Mouse (Mus musculus): ENCODE data around the gene Ctnnbl1.

Ctnnbl1 gene

GRCm38 (mm10) chr2:157875111-157875510, 137.9 kb downstream of the Ctnnbl1 start:
- no peak for DNase-seq (ENCODE audit: low spot score in 2 of 2)

- no peak for DNase-seq (ENCODE audit: low spot score in 2 of 2)
Measured at GRCm38 (mm10) chr2:157877394-157877793, 140.2 kb downstream of the Ctnnbl1 start.

- no peak for DNase-seq (ENCODE audit: low spot score in 2 of 2)
Measured at GRCm38 (mm10) chr2:157877967-157878366, 140.8 kb downstream of the Ctnnbl1 start.

GRCm38 (mm10) chr2:157881939-157882338, 144.7 kb downstream of the Ctnnbl1 start:
- no peak for DNase-seq (ENCODE audit: low spot score in 2 of 2)

- no peak for DNase-seq (ENCODE audit: low spot score in 2 of 2)
Measured at GRCm38 (mm10) chr2:157887275-157888025, 150.2 kb downstream of the Ctnnbl1 start.

GRCm38 (mm10) chr2:157891166-157891565, 154.0 kb downstream of the Ctnnbl1 start:
- DNase-seq (ENCODE audit: low spot score in 2 of 2): no peak

GRCm38 (mm10) chr2:157897131-157897530, 159.9 kb downstream of the Ctnnbl1 start:
- no peak for DNase-seq (ENCODE audit: low spot score in 2 of 2)

GRCm38 (mm10) chr2:157913204-157913636, 176.0 kb downstream of the Ctnnbl1 start:
- peak; percentile 71 to 90 for DNase-seq (ENCODE audit: low spot score in 2 of 2)

GRCm38 (mm10) chr2:157913705-157914104, 176.5 kb downstream of the Ctnnbl1 start:
- no peak for DNase-seq (ENCODE audit: low spot score in 2 of 2)

- no peak for DNase-seq (ENCODE audit: low spot score in 2 of 2)
Measured at GRCm38 (mm10) chr2:157914105-157914764, 177.0 kb downstream of the Ctnnbl1 start, which contains the start of gene Vstm2l. Gene Vstm2l, plus strand, starts transcription at chr2:157914653.

GRCm38 (mm10) chr2:157914889-157915517, 177.8 kb downstream of the Ctnnbl1 start:
- no peak for DNase-seq (ENCODE audit: low spot score in 2 of 2)

- no peak for DNase-seq (ENCODE audit: low spot score in 2 of 2)
Measured at GRCm38 (mm10) chr2:157918529-157918928, 181.3 kb downstream of the Ctnnbl1 start.

- DNase-seq (ENCODE audit: low spot score in 2 of 2): no peak
Measured at GRCm38 (mm10) chr2:157921551-157921950, 184.3 kb downstream of the Ctnnbl1 start.

GRCm38 (mm10) chr2:157923406-157923805, 186.2 kb downstream of the Ctnnbl1 start:
- no peak for DNase-seq (ENCODE audit: low spot score in 2 of 2)

GRCm38 (mm10) chr2:157924504-157924903, 187.3 kb downstream of the Ctnnbl1 start:
- DNase-seq (ENCODE audit: low spot score in 2 of 2): no peak

GRCm38 (mm10) chr2:157926502-157926901, 189.3 kb downstream of the Ctnnbl1 start:
- DNase-seq (ENCODE audit: low spot score in 2 of 2): no peak

- no peak for DNase-seq (ENCODE audit: low spot score in 2 of 2)
Measured at GRCm38 (mm10) chr2:157926927-157927326, 189.7 kb downstream of the Ctnnbl1 start.

- DNase-seq (ENCODE audit: low spot score in 2 of 2): no peak
Measured at GRCm38 (mm10) chr2:157927397-157927796, 190.2 kb downstream of the Ctnnbl1 start.

GRCm38 (mm10) chr2:157927815-157928214, 190.6 kb downstream of the Ctnnbl1 start:
- DNase-seq (ENCODE audit: low spot score in 2 of 2): no peak

- DNase-seq (ENCODE audit: low spot score in 2 of 2): no peak
Measured at GRCm38 (mm10) chr2:157932655-157933054, 195.5 kb downstream of the Ctnnbl1 start.

GRCm38 (mm10) chr2:157935444-157936171, 198.4 kb downstream of the Ctnnbl1 start:
- DNase-seq (ENCODE audit: low spot score in 2 of 2): no peak

- DNase-seq (ENCODE audit: low spot score in 2 of 2): no peak
Measured at GRCm38 (mm10) chr2:157936676-157937075, 199.5 kb downstream of the Ctnnbl1 start.
